Mouse (Mus musculus) cerebellum, adult 9-10 months (tissue): Measurements from ENCODE around the gene Rfx8.

Experiments used
- DNase-seq: peaks from one replicate; pipeline ENCODE4 v3.0.0; 2022

Gene Rfx8

DNA sequence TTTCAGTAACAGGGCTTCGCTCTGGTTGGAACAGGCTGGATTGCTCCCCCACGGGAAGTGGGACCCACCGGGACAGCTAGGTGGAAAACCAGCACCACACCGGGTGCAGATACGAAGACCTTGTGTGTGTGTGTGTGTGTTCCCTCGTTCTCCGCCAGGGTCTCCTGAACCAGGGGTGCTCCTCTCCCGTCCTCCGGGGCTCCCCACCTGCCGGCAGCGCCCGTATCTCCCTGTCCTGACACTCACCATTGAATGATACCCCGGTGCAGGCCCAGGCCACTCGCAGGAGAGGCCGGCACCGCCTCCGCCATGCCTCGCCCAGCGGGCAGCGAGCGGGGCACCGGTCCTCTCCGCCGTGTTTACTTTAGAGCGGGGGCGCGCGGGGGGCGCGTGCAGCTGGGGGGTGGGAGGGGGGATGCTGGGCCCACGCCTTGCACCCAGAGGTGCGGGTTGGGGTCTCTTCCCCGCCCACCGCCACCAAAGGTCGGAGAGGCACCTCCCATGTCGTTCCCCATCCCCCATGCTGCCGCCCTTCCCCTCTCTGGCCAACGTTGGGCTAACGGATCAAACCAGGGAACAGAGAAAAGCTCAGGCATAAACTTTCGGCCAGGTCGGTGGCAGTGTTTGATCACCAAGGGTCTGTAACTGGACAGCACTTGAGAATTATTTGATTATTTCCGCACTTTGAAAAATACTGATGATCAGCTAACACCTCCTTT lies at the start of gene Rfx8:
Gene Rfx8 (minus strand): TSS at position 366 of the 719 bp plus-strand sequence.
- peak; percentile 20 for DNase-seq

DNA sequence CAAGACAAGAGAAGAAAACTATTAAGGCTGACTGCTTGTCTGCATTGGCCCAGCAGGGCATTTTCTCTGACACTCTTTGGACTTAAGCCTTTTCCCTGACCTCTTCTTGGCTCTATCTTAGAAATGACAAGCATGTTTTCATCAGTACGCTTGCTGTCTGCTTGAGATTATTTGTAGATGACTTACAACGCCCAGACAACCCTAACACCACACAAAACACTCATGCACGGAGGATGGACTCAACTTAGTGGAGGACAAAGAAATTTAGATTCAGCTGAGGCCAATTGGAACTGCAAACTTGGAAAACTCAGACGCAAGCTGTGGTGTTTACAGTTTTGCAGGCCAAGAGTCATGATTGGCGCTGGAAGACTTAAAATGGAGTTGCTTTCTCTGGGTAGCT lies 49.6 kb upstream of the Rfx8 start:
- peak; percentile 17 for DNase-seq

DNA sequence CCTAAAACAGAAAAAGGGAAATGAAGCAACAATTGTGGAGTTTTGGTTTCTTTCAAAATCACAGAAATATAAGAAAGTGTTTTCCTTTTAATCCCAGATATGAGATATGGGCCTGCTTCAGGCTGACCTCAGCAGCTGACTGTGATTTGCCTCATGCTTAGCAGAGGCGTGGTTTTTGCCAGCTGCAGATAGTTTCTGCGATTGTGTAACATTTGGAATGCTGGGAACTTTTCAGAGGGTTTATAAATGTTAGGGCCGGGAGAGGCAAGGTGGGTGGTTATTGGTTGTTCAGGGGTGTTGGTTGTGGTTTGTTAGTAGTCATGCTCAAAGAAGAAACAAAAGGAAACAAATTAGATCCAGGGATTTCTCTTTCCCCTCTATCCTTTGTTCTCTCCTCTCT lies 47.2 kb upstream of the Rfx8 start:
- DNase-seq: no peak

DNA sequence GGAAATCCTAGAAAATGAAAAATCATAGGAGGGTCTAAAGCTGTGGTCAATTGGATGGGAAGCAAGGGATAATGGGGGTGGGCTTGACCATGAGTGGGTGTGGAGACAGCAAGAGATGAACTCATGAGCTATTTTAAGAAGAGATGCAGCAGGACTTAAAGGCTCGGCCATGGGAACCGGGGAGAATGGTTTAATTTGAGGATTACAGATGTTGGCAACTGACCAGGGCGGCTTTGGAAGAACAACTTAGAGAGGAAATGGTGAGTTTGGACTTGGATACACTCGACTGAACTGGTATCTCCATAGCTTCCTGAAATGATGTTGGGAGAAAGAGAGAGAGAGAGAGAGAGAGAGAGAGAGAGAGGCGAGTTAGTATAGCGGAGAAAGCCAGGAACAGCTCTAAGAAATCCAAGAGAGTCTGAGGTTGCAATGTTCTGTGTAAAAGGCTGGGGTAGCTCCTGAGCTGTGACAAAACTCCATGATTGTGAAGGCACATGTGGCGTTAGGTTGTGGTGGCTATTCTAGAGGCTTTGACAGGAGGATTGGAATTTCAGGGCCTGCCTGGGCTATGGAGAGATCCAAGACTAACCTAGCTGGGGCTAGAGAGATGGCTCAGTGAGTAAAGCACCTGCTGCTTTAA lies 45.2 kb upstream of the Rfx8 start:
- DNase-seq: no peak

DNA sequence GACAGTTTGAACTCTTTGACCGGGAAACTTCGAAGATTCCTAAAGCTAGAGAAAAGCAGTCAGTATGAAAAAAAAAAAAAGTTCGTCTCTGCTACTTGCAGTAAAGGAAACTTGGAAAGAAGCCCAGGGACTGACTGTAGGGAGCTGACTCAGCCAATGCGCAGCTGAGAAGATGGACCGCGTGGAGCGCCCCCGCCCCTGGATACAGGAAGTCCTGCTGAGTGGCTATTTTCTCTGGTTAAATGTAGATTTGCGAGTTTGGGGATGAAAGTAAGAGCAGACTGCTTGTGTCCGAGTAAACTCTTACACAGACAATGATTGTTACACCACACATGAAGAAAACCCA lies 41.2 kb upstream of the Rfx8 start:
- DNase-seq: peak; percentile 63

DNA sequence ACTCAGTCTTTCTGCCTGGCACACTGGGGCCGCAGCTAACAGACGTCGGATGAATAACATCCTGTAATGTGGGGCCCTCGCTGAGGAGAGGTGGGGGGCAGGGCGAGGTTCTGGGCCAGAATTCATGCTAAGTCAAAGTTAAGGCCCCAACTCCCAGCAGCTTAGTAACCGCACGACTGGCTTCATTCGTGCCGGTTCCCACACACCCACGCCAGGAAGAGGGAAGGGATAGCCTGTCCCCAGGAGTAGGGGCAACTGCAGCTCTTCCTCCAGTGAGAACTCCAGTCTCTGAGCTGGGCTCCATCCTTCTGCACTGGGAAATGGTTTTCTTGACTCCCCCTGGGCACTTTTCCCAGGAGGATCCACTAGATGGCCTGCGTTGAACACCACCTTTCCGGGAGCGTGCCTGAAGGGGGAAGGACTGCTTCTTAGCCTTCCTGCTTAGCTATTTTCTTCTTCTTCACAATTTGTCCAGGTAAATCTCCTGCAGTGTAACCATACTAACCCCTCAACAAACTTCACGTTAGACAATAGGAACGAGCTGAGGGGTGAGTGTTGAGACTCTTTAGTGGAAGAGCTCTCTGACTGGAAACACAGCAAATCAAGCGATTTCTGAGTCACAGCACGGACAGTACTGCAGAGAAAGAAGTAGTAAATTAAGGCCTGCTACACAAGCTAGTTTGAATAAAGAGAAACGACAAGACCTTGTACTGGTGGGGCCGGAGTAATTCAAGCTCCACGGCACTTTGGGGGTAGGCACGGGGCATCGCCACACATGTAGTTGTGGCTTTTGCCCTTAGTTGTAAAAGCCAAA lies 40.6 kb upstream of the Rfx8 start:
- peak; percentile 80 for DNase-seq

DNA sequence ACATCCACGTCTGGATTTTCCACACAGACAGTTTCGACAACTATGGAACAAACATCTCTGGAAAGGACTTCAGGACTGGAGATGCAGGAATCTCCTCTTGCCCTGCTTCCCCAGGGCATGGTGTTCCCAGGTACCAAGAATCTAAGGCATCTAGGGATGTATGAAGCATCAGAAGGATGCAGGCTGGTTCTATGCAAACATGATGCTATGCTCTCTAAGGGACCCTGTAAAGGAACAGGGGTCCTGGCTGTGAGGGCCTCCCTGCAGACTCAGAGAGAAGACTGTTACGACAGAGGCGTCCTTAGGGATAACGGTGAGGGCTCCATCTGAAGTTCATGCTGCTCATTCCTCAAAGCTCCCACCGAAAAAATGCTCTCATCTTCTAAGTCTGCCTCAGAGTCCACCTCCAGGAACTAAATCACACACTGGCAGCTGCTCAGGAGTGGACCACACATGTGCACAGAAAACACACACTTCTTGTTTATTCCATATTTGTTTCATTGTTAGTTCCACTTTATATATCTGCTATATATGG lies 39.5 kb upstream of the Rfx8 start:
- no peak for DNase-seq

DNA sequence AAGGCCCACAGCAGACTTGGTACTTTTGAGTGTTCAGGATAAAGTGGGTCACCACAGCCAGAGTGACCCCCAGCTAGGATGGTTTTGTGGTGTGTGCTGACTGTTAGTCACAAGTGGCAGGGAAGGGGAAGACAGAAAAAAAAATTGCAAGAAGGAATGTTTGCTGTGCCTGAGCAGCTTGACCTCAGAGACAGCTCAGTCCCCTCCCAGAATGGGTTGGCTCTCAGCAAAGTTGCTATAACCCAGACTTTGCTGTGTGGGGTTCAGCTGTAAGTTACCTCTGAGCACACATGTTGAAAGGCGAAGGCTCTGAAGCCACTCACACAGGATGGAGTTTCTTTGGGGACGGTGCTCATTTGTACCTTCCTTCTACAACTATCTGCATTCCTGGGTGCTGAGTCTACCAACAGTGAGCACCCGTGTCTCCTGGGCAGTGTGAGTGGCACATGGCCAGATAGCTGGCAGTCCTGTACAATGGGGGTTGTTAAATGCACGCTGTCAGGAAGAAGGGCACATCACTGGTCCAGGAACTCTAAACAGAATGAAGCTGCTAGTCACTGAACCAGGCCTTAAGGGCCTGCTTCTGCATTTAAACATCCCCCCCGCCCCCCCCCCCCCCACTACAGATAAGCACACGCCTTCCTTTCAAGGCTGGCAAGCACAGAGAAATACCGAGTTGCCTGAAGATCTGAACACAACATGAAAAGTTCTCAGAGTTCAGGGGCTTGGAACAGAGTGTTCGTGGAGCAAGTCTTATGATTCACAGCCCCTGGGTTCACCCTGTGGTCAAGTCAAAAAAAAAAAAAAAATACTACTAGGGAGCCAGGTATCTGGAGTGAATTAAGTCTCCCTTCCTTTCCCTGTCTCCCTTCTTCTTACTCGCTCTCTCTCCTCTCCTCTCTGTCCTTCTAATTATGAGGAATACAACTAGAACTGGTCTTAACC lies 38.7 kb upstream of the Rfx8 start:
- no peak for DNase-seq

DNA sequence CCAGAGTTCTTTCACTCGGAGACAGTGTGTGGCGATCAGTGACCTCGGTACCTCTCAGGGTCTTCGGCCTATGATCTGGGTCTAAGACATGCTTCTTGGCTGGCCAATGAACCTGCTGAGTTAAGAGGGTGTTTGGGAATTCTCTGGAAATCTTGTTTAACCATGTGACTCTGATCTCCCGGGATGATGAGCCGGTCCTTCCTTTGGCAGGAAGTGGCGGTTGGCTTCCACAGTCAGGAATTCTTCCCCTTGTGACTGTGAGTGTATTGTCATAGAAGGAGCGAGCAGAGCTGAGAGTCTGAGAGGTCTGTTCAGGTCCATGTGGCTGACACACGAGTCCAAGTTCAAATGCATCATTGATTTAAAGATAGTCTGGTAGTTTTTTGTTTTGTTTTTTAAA lies 37.4 kb upstream of the Rfx8 start:
- DNase-seq: no peak

DNA sequence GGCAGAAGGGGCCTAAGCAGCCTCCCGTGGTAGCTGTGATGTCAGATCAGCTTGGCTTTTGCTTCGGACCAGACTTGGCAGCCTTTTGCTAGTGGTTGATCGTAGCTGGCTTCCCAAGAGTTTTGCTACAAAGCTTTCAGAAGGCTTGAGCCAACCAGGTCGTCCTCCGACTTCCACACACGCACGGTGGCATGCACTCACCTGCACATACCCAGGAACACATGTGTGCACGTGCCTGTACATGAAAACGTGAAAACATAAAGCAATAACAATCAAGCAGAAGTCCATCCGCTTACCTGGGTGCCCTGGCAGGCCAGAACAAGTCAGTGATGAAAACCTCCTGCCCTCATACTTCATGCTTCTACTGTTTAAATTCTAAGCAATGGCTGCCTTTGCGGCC lies 36.2 kb upstream of the Rfx8 start:
- DNase-seq: no peak

DNA sequence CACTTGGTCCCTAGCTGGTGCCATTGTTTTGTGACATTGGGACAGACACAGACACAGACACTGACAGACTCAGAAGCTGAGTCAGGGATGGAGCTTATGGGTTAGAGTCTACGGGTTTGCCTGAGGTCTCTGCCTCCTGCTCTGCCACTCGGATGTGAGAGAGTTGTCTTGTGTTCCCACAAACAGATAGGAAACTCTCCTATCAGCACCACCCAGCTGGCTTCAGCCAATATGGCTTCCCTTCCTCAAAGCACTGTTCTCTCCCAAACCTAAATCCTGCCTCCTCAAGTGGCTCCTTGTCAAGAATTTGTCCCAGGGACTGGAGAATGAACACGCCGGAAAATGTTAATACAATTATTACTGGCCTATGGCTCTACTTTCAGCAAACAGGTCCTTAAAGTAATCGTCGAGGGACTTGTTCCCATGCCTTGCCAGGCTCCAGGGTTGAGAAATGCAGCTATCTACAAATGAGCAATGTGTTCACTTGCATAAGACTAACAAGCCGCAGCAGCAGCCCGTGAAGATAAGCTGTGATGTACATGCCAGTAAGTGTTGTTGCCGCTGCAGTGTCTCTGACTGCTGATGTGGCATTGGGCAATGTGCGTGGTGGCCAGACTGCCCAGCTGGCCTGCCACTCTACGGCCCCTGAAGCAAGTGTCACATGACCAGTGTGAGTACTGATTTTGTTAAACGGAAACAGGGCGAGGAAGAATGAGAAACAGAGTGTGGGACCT lies 33.6 kb upstream of the Rfx8 start:
- no peak for DNase-seq

DNA sequence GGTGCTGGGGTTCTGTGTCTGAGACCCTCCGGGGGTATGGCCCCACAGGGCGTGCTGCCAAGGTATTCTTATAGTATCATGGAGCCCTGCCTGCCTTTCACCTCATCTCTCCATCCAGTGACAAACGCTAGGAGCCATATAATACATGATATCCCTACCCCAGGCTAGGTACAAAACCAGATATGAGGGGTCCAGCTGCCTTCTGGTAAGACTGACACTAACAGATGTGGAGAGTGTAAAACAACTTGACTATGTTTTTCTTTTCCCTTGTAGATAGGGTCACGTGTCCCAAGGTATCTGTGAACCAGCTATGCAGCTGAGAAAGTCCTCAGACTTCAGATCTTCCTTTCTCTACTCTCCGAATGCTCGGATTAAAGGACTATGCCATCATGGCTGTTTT lies 30.7 kb upstream of the Rfx8 start:
- no peak for DNase-seq

DNA sequence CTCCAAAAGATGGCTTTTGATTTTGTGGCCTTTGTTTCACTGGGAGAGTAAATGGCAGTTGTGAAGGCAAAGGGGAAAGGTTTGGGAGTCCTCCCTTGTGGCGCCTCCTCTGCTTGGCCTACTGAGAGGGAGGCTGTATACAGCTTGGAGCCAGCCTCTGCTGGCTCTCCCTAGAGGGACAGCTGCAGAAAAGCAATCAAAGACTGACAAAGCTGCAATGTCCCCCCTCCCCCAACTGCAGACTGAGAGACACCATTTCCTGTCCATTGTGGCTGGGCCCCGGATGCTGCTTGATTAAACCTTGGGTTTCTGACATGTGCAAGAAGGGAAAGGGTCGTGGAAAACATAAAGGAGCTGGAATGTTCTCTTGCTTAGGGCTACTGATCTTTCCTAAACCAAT lies 28.9 kb upstream of the Rfx8 start:
- no peak for DNase-seq

DNA sequence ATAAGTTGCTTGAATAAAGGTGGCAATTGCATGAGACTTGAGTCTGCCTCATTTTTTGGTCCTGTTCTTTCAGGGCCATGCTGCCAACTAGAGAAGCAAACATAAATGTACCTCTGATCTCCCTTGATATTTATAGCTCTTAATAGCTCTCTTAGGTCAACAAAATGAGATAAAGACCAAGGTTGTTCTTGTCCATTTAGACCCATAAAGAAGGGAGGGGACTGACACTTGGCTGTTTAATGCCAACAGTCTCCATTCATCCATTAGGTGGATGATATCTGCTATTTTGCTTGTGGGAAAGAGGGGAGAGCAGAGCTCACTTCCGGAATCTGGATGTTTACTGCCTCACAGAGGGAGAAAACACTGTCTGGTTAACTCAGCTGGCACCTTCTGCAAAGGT lies 28.4 kb upstream of the Rfx8 start:
- no peak for DNase-seq

DNA sequence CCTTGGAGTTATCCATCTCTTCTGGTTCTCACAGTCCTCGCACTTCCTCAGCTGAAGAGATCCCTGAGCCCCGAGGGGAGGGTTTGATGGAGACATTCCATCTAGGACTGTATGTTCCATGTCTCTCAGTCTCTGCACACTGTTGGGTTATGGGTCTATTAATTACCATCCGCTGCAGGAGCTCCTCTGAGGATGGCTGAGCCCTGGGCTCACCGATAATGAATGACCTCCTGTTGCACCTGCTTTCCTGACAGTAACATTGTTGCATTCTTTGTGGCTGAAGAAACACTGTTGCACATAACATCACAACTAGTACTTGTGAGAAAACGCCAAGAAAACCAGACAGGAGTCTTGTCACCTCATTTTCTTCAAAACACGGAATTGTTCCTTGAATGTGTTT lies 27.9 kb upstream of the Rfx8 start:
- DNase-seq: no peak

DNA sequence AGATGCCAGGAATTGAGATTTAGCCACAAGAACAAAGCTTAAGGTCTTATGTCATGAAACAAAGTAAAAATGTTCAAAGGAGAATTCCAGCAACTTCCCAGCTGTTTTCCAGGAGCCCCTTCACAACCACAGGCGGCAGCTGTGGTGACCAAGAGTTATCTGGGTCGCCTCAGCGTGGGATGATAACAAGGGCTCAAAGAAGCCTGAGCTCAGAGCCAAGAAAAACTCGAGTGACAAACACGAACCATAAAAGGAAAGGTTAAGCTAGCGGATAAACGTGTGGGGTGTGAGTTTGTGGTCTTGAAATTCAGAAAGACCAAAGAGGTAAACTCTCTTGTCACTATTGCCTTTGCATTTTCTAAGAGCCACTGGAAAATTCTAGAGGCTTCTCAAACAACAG lies 25.7 kb upstream of the Rfx8 start:
- DNase-seq: no peak

DNA sequence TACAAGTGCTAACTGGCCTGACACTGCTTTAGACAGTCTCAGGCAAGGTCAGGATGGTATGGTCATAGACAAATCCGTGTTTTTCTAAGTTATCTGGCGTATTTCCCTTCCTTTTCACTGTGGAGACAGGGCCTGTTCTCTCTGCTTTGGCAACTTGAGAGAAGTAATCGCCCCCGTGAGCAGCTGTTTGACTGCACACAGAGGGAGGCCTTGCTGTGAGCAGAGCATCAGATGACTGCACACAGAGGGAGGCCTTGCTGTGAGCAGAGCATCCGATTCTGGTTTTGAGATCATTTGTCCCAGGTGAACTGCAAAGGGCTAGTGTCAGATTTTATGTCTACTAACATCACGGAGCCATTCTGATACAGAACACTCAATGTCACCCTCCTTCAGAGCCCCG lies 20.2 kb upstream of the Rfx8 start:
- DNase-seq: no peak

DNA sequence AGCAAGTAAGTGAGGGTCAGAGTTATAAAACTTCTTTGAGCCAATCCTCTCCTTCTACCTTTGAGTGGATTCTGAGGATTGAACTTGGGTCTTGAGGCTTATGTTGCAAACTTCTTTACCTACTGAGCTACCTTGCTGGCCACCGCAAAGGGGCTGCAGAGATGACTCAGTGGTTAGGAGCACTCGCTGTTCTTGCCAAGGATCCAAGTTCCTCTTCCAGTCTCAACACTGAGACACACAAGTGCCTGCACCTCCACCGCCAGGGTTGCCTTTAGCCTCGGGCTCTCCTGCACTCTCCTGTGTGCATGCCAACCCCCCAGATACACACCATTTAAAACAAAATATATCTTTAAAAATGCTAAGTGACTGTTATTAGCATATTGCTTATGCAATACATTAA lies 19.2 kb upstream of the Rfx8 start:
- DNase-seq: no peak

DNA sequence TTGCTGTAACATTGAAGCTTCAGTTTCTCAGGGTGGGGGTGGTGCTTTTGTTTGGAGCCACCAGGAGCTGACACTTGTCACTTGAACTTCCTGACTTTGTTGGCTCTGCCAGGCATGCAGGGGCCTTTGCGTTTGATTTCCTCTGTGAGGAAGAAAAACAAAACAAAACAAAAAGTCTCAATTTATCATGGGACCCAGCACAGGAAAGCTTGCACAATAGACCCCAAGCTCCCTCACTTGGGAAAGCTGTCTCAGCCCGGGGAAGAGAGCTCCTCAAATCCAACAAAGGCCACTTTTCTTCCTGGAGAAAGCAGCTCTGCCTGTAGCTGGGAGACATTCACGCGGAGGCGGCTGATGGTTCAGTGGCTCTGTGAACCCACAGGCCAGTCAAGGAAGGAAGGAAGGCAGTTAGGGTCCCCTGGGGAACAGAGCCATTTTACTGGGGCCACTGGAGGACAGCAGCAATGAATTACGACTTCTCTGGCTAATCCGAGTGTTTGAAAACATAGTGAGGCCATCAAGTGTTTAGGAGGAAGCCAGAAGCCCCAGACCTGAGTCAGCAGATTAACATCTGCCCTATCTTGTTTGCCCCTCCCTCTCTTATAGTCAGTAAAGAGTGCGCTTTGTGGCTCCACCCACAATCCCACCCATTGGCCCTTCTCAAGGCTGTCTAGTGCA lies 15.3 kb upstream of the Rfx8 start:
- DNase-seq: no peak

DNA sequence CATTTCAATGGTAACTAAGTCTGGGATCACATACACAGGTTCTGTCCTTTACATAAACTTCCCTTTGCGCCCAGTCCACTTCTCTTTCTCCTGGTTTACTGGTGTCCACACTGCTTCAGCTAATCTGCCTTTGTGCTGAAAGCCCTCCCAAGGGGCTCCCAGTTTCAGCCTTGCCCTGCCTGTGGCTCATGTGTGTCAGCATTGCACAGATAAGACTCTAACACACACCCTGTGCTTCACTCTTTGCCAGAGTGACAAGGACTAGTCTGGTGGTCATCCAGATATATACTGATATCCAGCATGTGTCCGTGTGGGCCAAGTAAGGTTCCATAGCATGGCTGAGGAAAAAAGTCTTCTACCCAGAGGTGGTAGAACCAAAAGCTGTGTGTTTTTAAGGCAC lies 14.7 kb upstream of the Rfx8 start:
- DNase-seq: no peak

DNA sequence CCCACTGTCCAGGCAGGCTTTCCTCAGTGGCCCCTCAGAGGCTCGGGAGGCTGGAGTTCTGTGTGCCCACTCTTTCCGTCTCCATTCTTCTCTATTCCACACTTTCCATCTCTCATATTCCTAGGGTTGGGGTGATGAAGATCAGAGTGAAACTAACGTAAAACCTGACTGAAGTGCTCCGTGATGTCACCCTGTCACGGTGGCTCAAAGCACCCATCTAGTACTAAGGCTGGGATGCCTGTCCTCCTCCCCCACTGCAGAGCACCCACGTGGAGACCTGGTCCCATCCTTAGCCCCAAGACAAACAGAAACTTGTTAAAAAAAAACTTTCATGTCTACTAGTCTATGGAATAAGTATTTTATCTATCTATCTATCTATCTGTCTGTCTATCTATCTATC lies 14.1 kb upstream of the Rfx8 start:
- DNase-seq: no peak

DNA sequence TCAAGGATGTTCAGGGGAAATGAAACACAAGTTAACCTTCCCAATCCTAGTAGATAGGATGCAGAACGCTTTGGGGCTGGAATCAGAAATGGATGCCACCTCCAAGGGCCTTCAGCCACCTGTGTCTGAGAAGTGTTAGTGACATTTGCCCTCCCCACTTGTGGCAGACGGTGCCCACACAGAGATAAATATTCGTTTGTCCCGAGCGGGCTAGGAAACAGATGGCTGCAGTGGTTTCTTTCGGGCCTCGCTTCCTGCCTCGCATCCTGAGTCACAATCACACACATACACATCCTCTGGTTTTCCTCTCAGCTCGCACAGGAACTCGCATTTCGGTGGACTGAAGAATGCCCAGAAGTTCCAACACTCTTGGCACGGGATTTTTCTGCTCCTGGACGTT lies 13.5 kb upstream of the Rfx8 start:
- peak; percentile 31 for DNase-seq
